Mouse (Mus musculus): ENCODE results near the gene Rbm20. TPM values are rescaled to one million over a fixed set of nuclear protein-coding genes. Genes with fewer than 3 reads are reported as not detected.

Gene Rbm20
- total RNA-seq, 1 experiment = 2.5 TPM

DNA sequence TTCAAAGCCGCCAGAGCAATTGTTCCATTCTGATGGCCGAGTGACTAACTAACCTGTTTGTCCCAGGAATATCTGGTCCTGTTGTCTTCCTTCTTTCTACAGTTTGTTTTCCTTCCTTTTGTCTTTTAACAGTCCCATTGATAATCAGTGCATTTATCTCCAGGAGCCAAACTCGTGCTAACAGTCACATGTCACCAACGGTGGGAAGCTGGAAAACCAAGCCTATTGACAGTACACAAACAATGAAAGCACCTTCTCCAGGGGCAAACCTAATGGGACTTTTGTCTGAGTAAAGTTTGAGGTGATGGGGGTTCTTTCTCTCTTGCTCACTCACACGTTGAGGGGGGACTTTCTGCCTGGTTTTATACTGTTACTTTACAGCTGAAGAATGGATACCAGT lies 213.2 kb downstream of the Rbm20 start:
- no peak for DNase-seq (ENCODE audit: low read depth, low spot score)
- TF ChIP-seq ZC3H11A (IDR thresholded peaks at IDR 0.05; ENCODE audit: borderline replicate concordance, low read depth, low read length) = no peak
- Histone ChIP-seq H3K4me3 (ENCODE audit: insufficient read depth in 1 of 2, low read depth in 1 of 2, low read length in 2 of 2, poor library complexity in 1 of 2, severe bottlenecking in 1 of 2) (no peak overlapping the region), H3K9ac (ENCODE audit: insufficient read depth, low read depth, low read length, poor library complexity, severe bottlenecking) (no peak overlapping the region), H3K4me1 (ENCODE audit: control insufficient read depth in 2 of 2, insufficient read depth in 2 of 2, low read length in 2 of 2, poor library complexity in 1 of 2) (peaks cover 0 to 4% of the 10 kb centered on the region in 2 experiments; a peak in 1 of 4 replicates), H3K9me3 (ENCODE audit: control insufficient read depth, insufficient read depth, low read depth, low read length) (no peaks in the 10 kb centered on the region), H3K36me3 (ENCODE audit: control insufficient read depth, insufficient read depth, low read length, poor library complexity, severe bottlenecking) (no peaks in the 10 kb centered on the region), H3K27ac (ENCODE audit: insufficient read depth, low read depth, low read length, poor library complexity, severe bottlenecking) (no peak overlapping the region)
- in situ Hi-C loops (cut with MboI; ENCODE audit: low sequenced_read_pairs in 2 of 2, unreplicated experiment in 2 of 2) = no loop called here

DNA sequence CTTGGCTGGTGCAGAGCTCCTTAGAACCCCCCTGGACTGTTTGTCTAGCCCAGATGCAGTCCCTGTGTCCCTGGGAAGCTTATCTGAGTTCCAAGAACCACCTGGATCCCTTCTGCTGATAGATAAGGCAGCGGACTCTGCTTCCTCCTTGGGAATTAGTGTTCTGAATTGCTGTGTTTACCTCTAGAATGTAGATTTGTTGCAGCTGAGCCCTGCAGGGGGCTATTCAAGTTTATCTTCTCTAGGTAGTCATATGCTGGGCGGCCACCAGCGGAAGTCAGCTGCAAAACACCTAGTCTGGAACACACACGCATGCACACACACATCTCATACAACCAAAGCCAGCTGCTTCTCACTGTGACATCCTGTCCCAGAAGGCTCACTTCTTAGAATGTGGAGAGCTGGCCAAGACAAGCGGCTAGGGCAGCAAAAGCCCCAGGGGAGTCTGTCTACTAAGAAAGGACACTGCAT lies 213.7 kb downstream of the Rbm20 start:
- DNase-seq (ENCODE audit: low read depth, low spot score) = no peak
- no peaks in the 10 kb centered on the region for H3K36me3 ChIP-seq (ENCODE audit: control insufficient read depth, insufficient read depth, low read length, poor library complexity, severe bottlenecking)
- no peak overlapping the region for H3K9ac ChIP-seq (ENCODE audit: insufficient read depth, low read depth, low read length, poor library complexity, severe bottlenecking)
- TF ChIP-seq ZNF384 (IDR thresholded peaks at IDR 0.05; ENCODE audit: low read depth, low read length) (no peak), MAFK (IDR thresholded peaks at IDR 0.05; ENCODE audit: insufficient read depth, low read depth, low read length) (no peak), CHD2 (IDR thresholded peaks at IDR 0.05; ENCODE audit: low read depth, low read length) (no peak)
- H3K9me3 ChIP-seq (ENCODE audit: control insufficient read depth, insufficient read depth, low read depth, low read length) = no peaks in the 10 kb centered on the region
- peaks cover 0 to 4% of the 10 kb centered on the region in 2 experiments; a peak in 1 of 4 replicates for H3K4me1 ChIP-seq (ENCODE audit: control insufficient read depth in 2 of 2, insufficient read depth in 2 of 2, low read length in 2 of 2, poor library complexity in 1 of 2)
- no peak overlapping the region for H3K4me3 ChIP-seq (ENCODE audit: insufficient read depth in 1 of 2, low read depth in 1 of 2, low read length in 2 of 2, poor library complexity in 1 of 2, severe bottlenecking in 1 of 2)
- no peak overlapping the region for H3K27ac ChIP-seq (ENCODE audit: insufficient read depth, low read depth, low read length, poor library complexity, severe bottlenecking)
- in situ Hi-C loops (cut with MboI; ENCODE audit: low sequenced_read_pairs in 2 of 2, unreplicated experiment in 2 of 2) = no loop called here

DNA sequence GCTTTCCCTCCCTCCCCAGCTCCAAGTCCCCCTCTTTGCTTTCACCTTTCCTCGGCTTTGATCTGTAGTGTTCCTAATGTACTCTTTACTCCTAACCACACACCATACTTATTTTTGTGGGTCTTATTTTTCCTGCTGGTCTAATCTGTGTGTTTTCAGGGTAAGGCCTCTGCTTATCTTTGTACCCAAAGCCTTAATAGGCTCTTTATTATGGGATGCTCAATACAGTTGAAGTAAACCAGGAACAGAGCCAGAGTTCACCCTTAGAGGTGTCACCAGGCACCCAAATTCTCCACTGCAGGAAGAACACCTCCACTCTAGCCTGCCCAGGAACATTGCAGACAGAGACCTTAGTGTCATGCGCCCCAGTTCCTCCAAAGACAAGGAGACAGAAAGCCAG lies 214.5 kb downstream of the Rbm20 start:
- TF ChIP-seq ZC3H11A (IDR thresholded peaks at IDR 0.05; ENCODE audit: borderline replicate concordance, low read depth, low read length) (no peak), CHD2 (IDR thresholded peaks at IDR 0.05; ENCODE audit: low read depth, low read length) (no peak), HCFC1 (IDR thresholded peaks at IDR 0.05; ENCODE audit: borderline replicate concordance, insufficient read depth, low read length) (no peak), MAFK (IDR thresholded peaks at IDR 0.05; ENCODE audit: insufficient read depth, low read depth, low read length) (no peak), ZNF384 (IDR thresholded peaks at IDR 0.05; ENCODE audit: low read depth, low read length) (no peak)
- no peak overlapping the region for H3K27ac ChIP-seq (ENCODE audit: insufficient read depth, low read depth, low read length, poor library complexity, severe bottlenecking)
- no peak for DNase-seq (ENCODE audit: low read depth, low spot score)

DNA sequence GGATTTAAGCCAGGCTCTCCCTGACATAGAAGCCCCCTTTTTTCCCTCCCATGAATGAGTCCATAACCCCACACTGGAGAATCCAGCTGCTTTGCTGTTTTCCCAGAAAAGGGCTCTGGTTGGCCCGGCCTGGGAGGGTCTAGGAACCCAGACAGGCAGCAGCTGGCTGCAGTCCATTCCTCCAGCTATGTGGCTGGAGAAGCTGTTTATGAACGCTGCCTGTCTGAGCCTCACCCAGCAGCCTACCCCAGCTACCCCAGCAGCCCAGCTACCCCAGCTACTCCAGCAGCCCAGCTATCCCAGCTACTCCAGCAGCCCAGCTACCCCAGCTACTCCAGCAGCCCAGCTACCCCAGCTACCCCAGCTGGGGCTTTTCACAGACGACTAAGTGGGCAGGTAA lies 215.0 kb downstream of the Rbm20 start, which contains the start of gene Pdcd4:
Gene Pdcd4 (plus strand): TSS at position 171 of the 400 bp plus-strand sequence.
- Histone ChIP-seq H3K4me3 (ENCODE audit: insufficient read depth in 1 of 2, low read depth in 1 of 2, low read length in 2 of 2, poor library complexity in 1 of 2, severe bottlenecking in 1 of 2) (no peak within 1 kb of the TSS), H3K9me3 (ENCODE audit: control insufficient read depth, insufficient read depth, low read depth, low read length) (no peaks in the 10 kb centered on the region), H3K27ac (ENCODE audit: insufficient read depth, low read depth, low read length, poor library complexity, severe bottlenecking) (no peak within 1 kb of the TSS), H3K4me1 (ENCODE audit: control insufficient read depth in 2 of 2, insufficient read depth in 2 of 2, low read length in 2 of 2, poor library complexity in 1 of 2) (peaks cover 0 to 4% of the 10 kb centered on the region in 2 experiments; a peak in 1 of 4 replicates), H3K36me3 (ENCODE audit: control insufficient read depth, insufficient read depth, low read length, poor library complexity, severe bottlenecking) (no peaks in the 10 kb centered on the region), H3K9ac (ENCODE audit: insufficient read depth, low read depth, low read length, poor library complexity, severe bottlenecking) (no peak within 1 kb of the TSS)
- TF ChIP-seq HCFC1 (IDR thresholded peaks at IDR 0.05; ENCODE audit: borderline replicate concordance, insufficient read depth, low read length) (no peak), MAFK (IDR thresholded peaks at IDR 0.05; ENCODE audit: insufficient read depth, low read depth, low read length) (no peak), ZC3H11A (IDR thresholded peaks at IDR 0.05; ENCODE audit: borderline replicate concordance, low read depth, low read length) (no peak), CHD2 (IDR thresholded peaks at IDR 0.05; ENCODE audit: low read depth, low read length) (no peak), ZNF384 (IDR thresholded peaks at IDR 0.05; ENCODE audit: low read depth, low read length) (no peak)
- DNase-seq (ENCODE audit: low read depth, low spot score) = no peak
- in situ Hi-C loops (cut with MboI; ENCODE audit: low sequenced_read_pairs in 2 of 2, unreplicated experiment in 2 of 2) = no loop called here

More for the DNA sequence above, 214.5 kb downstream of the Rbm20 start:
- H3K4me1 ChIP-seq (ENCODE audit: control insufficient read depth in 2 of 2, insufficient read depth in 2 of 2, low read length in 2 of 2, poor library complexity in 1 of 2) = peaks cover 0 to 4% of the 10 kb centered on the region in 2 experiments; a peak in 1 of 4 replicates
- H3K4me3 ChIP-seq (ENCODE audit: insufficient read depth in 1 of 2, low read depth in 1 of 2, low read length in 2 of 2, poor library complexity in 1 of 2, severe bottlenecking in 1 of 2) = no peak overlapping the region
- in situ Hi-C loops (cut with MboI; ENCODE audit: low sequenced_read_pairs in 2 of 2, unreplicated experiment in 2 of 2) = no loop called here
- H3K9me3 ChIP-seq (ENCODE audit: control insufficient read depth, insufficient read depth, low read depth, low read length) = no peaks in the 10 kb centered on the region
- no peak overlapping the region for H3K9ac ChIP-seq (ENCODE audit: insufficient read depth, low read depth, low read length, poor library complexity, severe bottlenecking)
- no peaks in the 10 kb centered on the region for H3K36me3 ChIP-seq (ENCODE audit: control insufficient read depth, insufficient read depth, low read length, poor library complexity, severe bottlenecking)

DNA sequence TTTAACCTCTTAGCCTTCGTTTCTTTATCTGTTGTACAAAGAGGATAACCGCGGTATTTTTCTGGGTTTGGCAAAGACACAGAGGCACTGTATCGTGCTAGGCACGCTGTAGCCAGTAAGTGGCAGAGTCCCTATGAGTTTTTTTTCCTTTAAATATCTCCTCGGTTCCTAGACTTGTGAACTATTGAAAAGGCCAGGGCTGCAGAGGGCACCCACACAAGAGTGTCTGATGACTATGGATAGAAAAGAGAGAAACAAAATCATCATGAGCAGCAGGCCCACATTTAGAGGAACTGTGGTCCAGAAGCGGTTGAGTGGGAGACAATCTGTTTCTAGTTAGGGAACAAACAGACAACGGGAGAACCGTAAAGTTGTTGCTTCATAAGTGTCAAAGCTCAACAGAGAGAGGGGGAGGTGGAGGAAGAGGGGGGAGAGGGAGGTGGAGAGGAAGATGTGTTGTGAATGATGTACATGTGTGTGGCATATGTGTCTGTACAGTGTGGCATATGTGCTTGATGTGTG lies 215.8 kb downstream of the Rbm20 start:
- in situ Hi-C loops (cut with MboI; ENCODE audit: low sequenced_read_pairs in 2 of 2, unreplicated experiment in 2 of 2) = no loop called here
- Histone ChIP-seq H3K9ac (ENCODE audit: insufficient read depth, low read depth, low read length, poor library complexity, severe bottlenecking) (no peak overlapping the region), H3K27ac (ENCODE audit: insufficient read depth, low read depth, low read length, poor library complexity, severe bottlenecking) (no peak overlapping the region), H3K4me3 (ENCODE audit: insufficient read depth in 1 of 2, low read depth in 1 of 2, low read length in 2 of 2, poor library complexity in 1 of 2, severe bottlenecking in 1 of 2) (no peak overlapping the region), H3K9me3 (ENCODE audit: control insufficient read depth, insufficient read depth, low read depth, low read length) (no peaks in the 10 kb centered on the region), H3K4me1 (ENCODE audit: control insufficient read depth in 2 of 2, insufficient read depth in 2 of 2, low read length in 2 of 2, poor library complexity in 1 of 2) (peaks cover 0 to 4% of the 10 kb centered on the region in 2 experiments; a peak in 1 of 4 replicates), H3K36me3 (ENCODE audit: control insufficient read depth, insufficient read depth, low read length, poor library complexity, severe bottlenecking) (no peaks in the 10 kb centered on the region)
- TF ChIP-seq ZNF384 (IDR thresholded peaks at IDR 0.05; ENCODE audit: low read depth, low read length) (no peak), MAFK (IDR thresholded peaks at IDR 0.05; ENCODE audit: insufficient read depth, low read depth, low read length) (no peak), HCFC1 (IDR thresholded peaks at IDR 0.05; ENCODE audit: borderline replicate concordance, insufficient read depth, low read length) (no peak)
- DNase-seq (ENCODE audit: low read depth, low spot score) = no peak
